Mouse (Mus musculus) midbrain, embryonic 13.5 days (tissue): ENCODE measurements around the gene Gdpd4. TPM values are rescaled to one million over a fixed set of nuclear protein-coding genes. Genes with fewer than 3 reads are reported as not detected.

Experiments used
- ATAC-seq: fragments of 200-750 bp; cut with Nextera tagmentation; 2 replicates; pipeline ENCODE4 v1.8.0; 2017; ENCODE audit warnings: mild to moderate bottlenecking, moderate TSS enrichment, moderate library complexity
- H3K27ac ChIP-seq: fragments of 300-500 bp; sonication (generic); 2 replicates; pipeline ENCODE4 v1.5.1; 2015; ENCODE audit warnings: inconsistent platforms, mild to moderate bottlenecking, moderate library complexity
- H3K27me3 ChIP-seq: fragments of 300-500 bp; sonication (generic); 2 replicates; pipeline ENCODE4 v1.6.1; 2015; ENCODE audit warnings: mild to moderate bottlenecking, inconsistent platforms
- H3K36me3 ChIP-seq: fragments of 300-500 bp; sonication (generic); 2 replicates; pipeline ENCODE4 v1.6.1; 2015; ENCODE audit warnings: mild to moderate bottlenecking, inconsistent platforms
- H3K4me1 ChIP-seq: fragments of 300-500 bp; sonication (generic); replicated peaks from 2 replicates; pipeline ENCODE4 v1.6.1; 2015; ENCODE audit warnings: inconsistent platforms
- H3K4me2 ChIP-seq: fragments of 300-500 bp; sonication (generic); replicated peaks from 2 replicates; pipeline ENCODE4 v1.6.1; 2015; ENCODE audit warnings: moderate library complexity, mild to moderate bottlenecking, inconsistent platforms
- H3K4me3 ChIP-seq: fragments of 300-500 bp; sonication (generic); replicated peaks from 2 replicates; pipeline ENCODE4 v1.5.1; 2015; ENCODE audit warnings: mild to moderate bottlenecking, inconsistent platforms
- H3K9ac ChIP-seq: fragments of 300-500 bp; sonication (generic); replicated peaks from 2 replicates; pipeline ENCODE4 v1.6.1; 2015; ENCODE audit warnings: mild to moderate bottlenecking, inconsistent platforms
- H3K9me3 ChIP-seq: fragments of 300-500 bp; sonication (generic); 2 replicates; pipeline ENCODE4 v1.6.1; 2016; ENCODE audit warnings: mild to moderate bottlenecking, inconsistent platforms
- WGBS: fragments of 180-500 bp; shearing (Covaris S2); methylation state at CpG from one replicate; pipeline ENCODE4 v1.1.7; 2015; 5-methylcytosine and 5-hydroxymethylcytosine counted together
- polyA plus RNA-seq: library from polyadenylated mRNA; unstranded; fragments of >200 nt; fragmentation: Nextera tagmentation; extraction: Ambion mirVana; gene quantifications from 2 replicates; pipeline ENCODE4 v1.2.1, GENCODE M21; 2015

Gene Gdpd4
- not detected in 2 replicates for polyA plus RNA-seq

DNA sequence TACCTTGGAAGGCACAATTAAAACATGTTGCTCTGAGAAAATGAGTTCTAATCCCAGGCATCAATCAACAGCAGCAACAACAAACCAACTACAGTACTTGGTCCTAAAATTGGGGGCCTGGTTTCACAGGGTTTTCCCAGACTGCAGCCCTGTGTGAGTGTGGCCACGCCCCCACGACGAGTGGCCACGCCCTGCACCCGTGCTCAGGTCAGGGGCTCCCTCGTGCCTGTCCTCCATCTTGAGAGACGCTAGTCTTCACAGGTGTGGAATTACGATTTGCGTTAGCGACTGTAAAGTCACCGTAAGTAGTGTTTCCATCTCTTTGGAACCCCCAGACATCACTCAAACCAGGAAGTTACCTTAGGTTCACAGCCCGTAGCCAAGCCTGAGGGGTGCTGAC is at the start of gene Gdpd4:
TSS of gene Gdpd4 (plus strand) at position 214 of the 400 bp plus-strand sequence.
- H3K4me3 ChIP-seq = no peak within 1 kb of the TSS
- H3K4me2 ChIP-seq = no peak within 1 kb of the TSS
- WGBS = 81% methylated on average over 12 of the region's 12 CpGs
- no peaks in the 10 kb centered on the region for H3K9me3 ChIP-seq
- no peak for ATAC-seq
- H3K9ac ChIP-seq = no peak within 1 kb of the TSS
- no peaks in the 10 kb centered on the region for H3K4me1 ChIP-seq
- H3K36me3 ChIP-seq = no peaks in the 10 kb centered on the region
- no peak within 1 kb of the TSS for H3K27ac ChIP-seq
- H3K27me3 ChIP-seq = no peaks in the 10 kb centered on the region

DNA sequence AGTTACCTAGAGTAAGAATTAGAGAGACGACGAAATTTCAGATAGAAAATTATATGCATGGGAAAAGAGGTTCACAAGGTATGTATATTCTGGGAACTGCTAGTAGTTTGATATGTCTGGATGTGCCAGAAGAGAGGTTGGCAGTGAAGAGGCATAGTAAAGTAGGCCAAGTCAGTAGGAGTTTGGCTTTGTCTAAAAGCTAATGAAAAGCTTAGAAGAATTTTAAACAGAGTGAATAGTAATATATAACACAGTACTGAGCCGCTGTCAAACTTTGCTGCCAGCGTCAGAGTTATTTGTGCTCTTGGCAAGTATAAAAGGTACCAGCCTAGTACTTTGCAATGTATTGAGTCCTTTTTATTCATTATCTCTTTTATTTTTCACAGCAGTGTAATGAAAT is 47.4 kb upstream of the Gdpd4 start:
- Histone ChIP-seq H3K4me3 (no peak overlapping the region), H3K27ac (no peak overlapping the region), H3K9ac (no peak overlapping the region), H3K4me2 (no peak overlapping the region), H3K4me1 (no peaks in the 10 kb centered on the region), H3K27me3 (no peaks in the 10 kb centered on the region), H3K9me3 (no peaks in the 10 kb centered on the region; the same call in 1 of the 2 replicates), H3K36me3 (0 out of 2 replicates have a peak, but pooled peaks cover 3% of the 10 kb centered on the region)
- ATAC-seq = no peak
- 95% methylated on average over 4 of the region's 4 CpGs for WGBS

- Histone ChIP-seq H3K27me3 (no peaks in the 10 kb centered on the region), H3K9ac (no peak overlapping the region), H3K4me3 (no peak overlapping the region), H3K36me3 (0 out of 2 replicates have a peak, but pooled peaks cover 5% of the 10 kb centered on the region), H3K9me3 (no peaks in the 10 kb centered on the region; the same call in 1 of the 2 replicates), H3K4me2 (no peak overlapping the region), H3K4me1 (no peaks in the 10 kb centered on the region), H3K27ac (no peak overlapping the region)
- no peak for ATAC-seq
Observed at GRCm38 (mm10) chr7:97873317-97873716, 46.4 kb upstream of the Gdpd4 start.

GRCm38 (mm10) chr7:97877846-97878538 is 41.8 kb upstream of the Gdpd4 start:
- ATAC-seq = no peak
- Histone ChIP-seq H3K27me3 (no peaks in the 10 kb centered on the region), H3K27ac (no peak overlapping the region), H3K9ac (no peak overlapping the region), H3K4me2 (no peak overlapping the region), H3K36me3 (peaks cover 10% of the 10 kb centered on the region), H3K4me3 (no peak overlapping the region), H3K4me1 (no peaks in the 10 kb centered on the region), H3K9me3 (no peaks in the 10 kb centered on the region)
- 92% methylated on average over 7 of the region's 7 CpGs for WGBS

DNA sequence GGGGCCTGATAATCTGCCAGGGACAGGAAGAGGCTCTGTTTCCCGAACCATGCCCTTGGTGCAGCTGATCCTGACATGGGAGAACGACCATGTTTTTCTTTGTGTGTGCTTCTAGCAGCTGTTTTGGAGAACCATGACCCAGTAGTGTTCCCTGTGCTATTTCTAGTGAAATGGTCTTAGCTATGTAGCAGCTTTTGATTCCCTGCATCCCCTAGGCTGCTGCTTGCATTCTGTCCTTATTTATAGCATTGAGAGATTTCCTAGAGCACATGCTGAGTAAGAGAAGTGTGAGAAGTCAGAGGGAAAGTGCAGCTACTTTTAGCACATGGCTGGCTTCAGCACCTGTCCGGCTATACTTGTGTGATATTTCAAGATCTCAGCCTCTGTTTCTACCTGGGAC is 8.1 kb upstream of the Gdpd4 start:
- Histone ChIP-seq H3K4me1 (no peaks in the 10 kb centered on the region), H3K27ac (no peak overlapping the region), H3K4me3 (no peak overlapping the region), H3K36me3 (peaks cover 55% of the 10 kb centered on the region), H3K27me3 (no peaks in the 10 kb centered on the region), H3K9ac (no peak overlapping the region), H3K9me3 (no peaks in the 10 kb centered on the region), H3K4me2 (no peak overlapping the region)
- no peak for ATAC-seq
- WGBS = 90% methylated on average over 3 of the region's 3 CpGs

GRCm38 (mm10) chr7:97914833-97915516 is 4.8 kb upstream of the Gdpd4 start:
- no peak overlapping the region for H3K9ac ChIP-seq
- no peaks in the 10 kb centered on the region for H3K27me3 ChIP-seq
- H3K36me3 ChIP-seq = peaks cover 27% of the 10 kb centered on the region
- H3K27ac ChIP-seq = no peak overlapping the region
- WGBS = 79% methylated on average over 2 of the region's 2 CpGs
- no peaks in the 10 kb centered on the region for H3K9me3 ChIP-seq
- no peak for ATAC-seq
- no peak overlapping the region for H3K4me3 ChIP-seq
- no peak overlapping the region for H3K4me2 ChIP-seq
- H3K4me1 ChIP-seq = no peaks in the 10 kb centered on the region

GRCm38 (mm10) chr7:97925819-97926218 is 6.1 kb downstream of the Gdpd4 start:
- Histone ChIP-seq H3K9ac (no peak overlapping the region), H3K4me1 (no peaks in the 10 kb centered on the region), H3K4me3 (no peak overlapping the region), H3K9me3 (no peaks in the 10 kb centered on the region), H3K27me3 (no peaks in the 10 kb centered on the region), H3K4me2 (no peak overlapping the region), H3K27ac (no peak overlapping the region), H3K36me3 (no peaks in the 10 kb centered on the region)
- no peak for ATAC-seq
- 84% methylated on average over 1 of the region's 1 CpGs for WGBS

DNA sequence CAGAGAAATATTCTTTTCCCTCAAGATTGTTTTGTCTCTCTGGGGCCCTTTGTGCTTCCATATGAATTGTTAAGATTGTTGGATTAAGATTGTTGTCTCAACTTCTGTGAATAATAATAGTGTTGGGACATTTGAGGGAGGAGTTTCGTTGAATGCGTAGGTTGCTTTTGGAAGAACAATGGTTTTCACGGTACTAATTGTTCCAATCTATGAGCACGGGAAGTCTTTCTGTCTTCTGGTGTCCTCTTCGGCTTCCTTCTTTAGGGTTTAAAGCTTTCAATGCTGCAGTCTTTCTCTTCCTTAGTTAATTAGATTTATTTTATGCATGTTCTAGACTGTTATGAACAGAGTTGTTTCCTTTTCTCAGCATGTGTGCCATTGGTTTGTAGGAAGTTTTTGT is 7.2 kb downstream of the Gdpd4 start:
- no peak overlapping the region for H3K9ac ChIP-seq
- WGBS = 78% methylated on average over 5 of the region's 5 CpGs
- ATAC-seq = no peak

GRCm38 (mm10) chr7:97944485-97944884 is 24.7 kb downstream of the Gdpd4 start:
- no peak overlapping the region for H3K9ac ChIP-seq
- no peak overlapping the region for H3K27ac ChIP-seq
- H3K27me3 ChIP-seq = no peaks in the 10 kb centered on the region
- no peak overlapping the region for H3K4me3 ChIP-seq
- no peak for ATAC-seq
- H3K4me2 ChIP-seq = no peak overlapping the region
- no peaks in the 10 kb centered on the region for H3K9me3 ChIP-seq
- no peaks in the 10 kb centered on the region for H3K4me1 ChIP-seq
- 89% methylated on average over 1 of the region's 1 CpGs for WGBS
- no peaks in the 10 kb centered on the region for H3K36me3 ChIP-seq

More for the DNA sequence above, 7.2 kb downstream of the Gdpd4 start:
- H3K4me2 ChIP-seq = no peak overlapping the region
- no peaks in the 10 kb centered on the region for H3K9me3 ChIP-seq
- no peaks in the 10 kb centered on the region for H3K4me1 ChIP-seq
- no peaks in the 10 kb centered on the region for H3K27me3 ChIP-seq
- no peaks in the 10 kb centered on the region for H3K36me3 ChIP-seq
- H3K4me3 ChIP-seq = no peak overlapping the region
- no peak overlapping the region for H3K27ac ChIP-seq

GRCm38 (mm10) chr7:97972486-97972885 is 52.7 kb downstream of the Gdpd4 start:
- Histone ChIP-seq H3K27me3 (no peaks in the 10 kb centered on the region), H3K27ac (no peak overlapping the region), H3K4me2 (no peak overlapping the region), H3K9me3 (no peaks in the 10 kb centered on the region), H3K4me1 (no peaks in the 10 kb centered on the region), H3K36me3 (no peaks in the 10 kb centered on the region), H3K9ac (no peak overlapping the region), H3K4me3 (no peak overlapping the region)
- ATAC-seq = no peak
- 15% methylated on average over 4 of the region's 4 CpGs for WGBS

GRCm38 (mm10) chr7:97977463-97977862 is 57.7 kb downstream of the Gdpd4 start:
- H3K4me2 ChIP-seq = no peak overlapping the region
- no peaks in the 10 kb centered on the region for H3K9me3 ChIP-seq
- no peak overlapping the region for H3K9ac ChIP-seq
- no peak overlapping the region for H3K4me3 ChIP-seq
- no peaks in the 10 kb centered on the region for H3K36me3 ChIP-seq
- no peak overlapping the region for H3K27ac ChIP-seq
- 22% methylated on average over 1 of the region's 1 CpGs for WGBS
- H3K4me1 ChIP-seq = no peaks in the 10 kb centered on the region
- H3K27me3 ChIP-seq = no peaks in the 10 kb centered on the region
- peak; percentile 89 for ATAC-seq

DNA sequence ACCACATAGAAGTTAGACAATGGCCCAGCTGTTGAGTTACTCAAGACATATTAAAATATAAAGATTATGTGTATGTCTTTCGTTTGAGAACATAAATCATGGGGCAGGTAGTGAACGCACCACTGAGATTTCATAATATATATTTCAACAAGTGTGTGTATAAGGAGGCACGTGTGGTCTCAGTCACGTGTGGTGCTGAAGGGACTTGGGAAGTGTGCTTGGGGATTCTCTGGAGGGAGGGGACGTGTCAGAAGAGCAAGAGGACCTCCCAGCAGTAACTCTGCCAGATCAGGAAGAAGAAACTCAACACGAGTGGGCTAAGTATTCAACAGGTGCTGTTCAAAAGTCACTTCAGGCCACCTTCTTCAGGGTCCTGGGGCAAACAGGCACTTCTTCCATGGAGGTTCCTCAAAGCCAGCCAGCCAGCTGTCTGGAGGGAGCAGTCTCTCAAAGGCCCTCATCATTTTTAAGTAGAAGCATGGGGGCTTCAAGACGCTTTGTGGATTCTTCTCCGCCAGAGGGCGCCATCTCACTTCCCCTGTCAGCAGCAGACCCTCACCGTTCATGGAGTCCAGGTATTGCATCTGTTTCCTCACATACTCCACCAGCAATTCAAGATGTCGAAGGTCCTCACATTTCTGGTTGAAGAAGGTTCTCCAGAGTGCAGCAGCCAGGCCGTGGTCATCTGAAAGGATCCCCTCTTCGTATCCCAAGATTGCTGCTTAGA is 64.5 kb downstream of the Gdpd4 start:
- Histone ChIP-seq H3K4me2 (no peak overlapping the region), H3K4me1 (no peaks in the 10 kb centered on the region), H3K27ac (no peak overlapping the region), H3K9me3 (no peaks in the 10 kb centered on the region), H3K36me3 (no peaks in the 10 kb centered on the region), H3K27me3 (no peaks in the 10 kb centered on the region), H3K4me3 (no peak overlapping the region), H3K9ac (no peak overlapping the region)
- no peak for ATAC-seq
- 53% methylated on average over 13 of the region's 13 CpGs for WGBS
